Mouse (Mus musculus) lung, postnatal 0 days (tissue): ENCODE measurements around the gene Dock10.

Source experiments
- CTCF ChIP-seq: IDR thresholded peaks from 2 replicates; pipeline ENCODE4 v1.5.1; 2016; ENCODE audit warnings: antibody characterized with exemption, mild to moderate bottlenecking
- EP300 ChIP-seq: IDR thresholded peaks from 2 replicates; pipeline ENCODE4 v1.6.1; 2016; ENCODE audit warnings: antibody characterized with exemption, mild to moderate bottlenecking, control low read depth

- TF ChIP-seq CTCF (no peak), EP300 (no peak)
Observed at GRCm38 (mm10) chr1:80461348-80461747, 297.0 kb downstream of the Dock10 start, which contains the start of gene Gm45261.
